ENCODE assay signal across 20 mouse cellular contexts in genomic region chr12:88211458-88211857, GRCm38 (mm10). TPM values are rescaled to one million over a fixed set of nuclear protein-coding genes. Genes with fewer than 3 reads are reported as not detected.
"Had no signal": no experiment of that assay in that cellular context is flagged by ENCODE, and none has a peak within 500 bp of the region (broad histone marks: within the 10 kb centered on the region; RNA-seq: fewer than 3 reads in every experiment).

No protein-coding gene starts in this region.

RNA-seq across cellular contexts. Expression of gene Gm10436, which starts 29.6 kb away (rescaled TPM):
- polyA plus RNA-seq: cortical plate, adult 2 months; embryonic facial prominence, embryonic 10.5 days; embryonic facial prominence, embryonic 11.5 days; embryonic facial prominence, embryonic 12.5 days; embryonic facial prominence, embryonic 13.5 days; embryonic facial prominence, embryonic 14.5 days; erythroblast, embryonic 14.5 days; forebrain, embryonic 10.5 days; forebrain, embryonic 11.5 days; forebrain, embryonic 12.5 days; forebrain, embryonic 13.5 days; forebrain, embryonic 14.5 days; forebrain, embryonic 15.5 days; forebrain, embryonic 16.5 days; forebrain, postnatal 0 days; frontal cortex, adult 2 months; gonadal fat pad, adult 2 months; heart, adult 2 months; heart, embryonic 10.5 days had no signal

RNA-seq across cellular contexts. Expression of gene Gm8332, which starts 38.4 kb away (rescaled TPM):
- polyA plus RNA-seq: cortical plate, adult 2 months; embryonic facial prominence, embryonic 10.5 days; embryonic facial prominence, embryonic 11.5 days; embryonic facial prominence, embryonic 12.5 days; embryonic facial prominence, embryonic 13.5 days; embryonic facial prominence, embryonic 14.5 days; embryonic facial prominence, embryonic 15.5 days; erythroblast, embryonic 14.5 days; forebrain, embryonic 10.5 days; forebrain, embryonic 11.5 days; forebrain, embryonic 12.5 days; forebrain, embryonic 13.5 days; forebrain, embryonic 14.5 days; forebrain, embryonic 15.5 days; forebrain, embryonic 16.5 days; forebrain, postnatal 0 days; frontal cortex, adult 2 months; gonadal fat pad, adult 2 months; heart, adult 2 months; heart, embryonic 10.5 days had no signal
